Mouse (Mus musculus) hindbrain, embryonic 14.5 days (tissue): ENCODE data around the gene Glmn. TPM values are rescaled to one million over a fixed set of nuclear protein-coding genes. Genes with fewer than 3 reads are reported as not detected.

Experiments used
- ATAC-seq: fragments of 200-750 bp; cut with Nextera tagmentation; 2 replicates; pipeline ENCODE4 v1.8.0; 2017; ENCODE audit warnings: moderate number of reproducible peaks, mild to moderate bottlenecking, moderate TSS enrichment, moderate library complexity; ENCODE audit not compliant: low FRiP score
- DNase-seq: peaks from one replicate; pipeline ENCODE4 v3.0.0-alpha.2; 2015; ENCODE audit warnings: low spot score
- H3K27ac ChIP-seq: fragments of 300-500 bp; sonication (generic); 2 replicates; pipeline ENCODE4 v1.5.1; 2014; ENCODE audit warnings: mild to moderate bottlenecking, moderate library complexity
- H3K27me3 ChIP-seq: fragments of 300-500 bp; sonication (generic); 2 replicates; pipeline ENCODE4 v1.6.1; 2014; ENCODE audit warnings: mild to moderate bottlenecking, low read length, mixed read lengths; ENCODE audit not compliant: control insufficient read depth, insufficient read depth
- H3K36me3 ChIP-seq: fragments of 300-500 bp; sonication (generic); replicated peaks from 2 replicates; pipeline ENCODE4 v1.6.1; 2014; ENCODE audit not compliant: control insufficient read depth, insufficient read depth
- H3K4me1 ChIP-seq: fragments of 300-500 bp; sonication (generic); replicated peaks from 2 replicates; pipeline ENCODE4 v1.6.1; 2014; ENCODE audit warnings: antibody characterized with exemption, low read length, mixed read lengths; ENCODE audit not compliant: control insufficient read depth, insufficient read depth
- H3K4me2 ChIP-seq: fragments of 300-500 bp; sonication (generic); replicated peaks from 2 replicates; pipeline ENCODE4 v1.6.1; 2014; ENCODE audit warnings: mild to moderate bottlenecking, moderate library complexity
- H3K4me3 ChIP-seq: fragments of 300-500 bp; sonication (generic); replicated peaks from 2 replicates; pipeline ENCODE4 v1.5.1; 2014; ENCODE audit warnings: mild to moderate bottlenecking, low read length
- H3K9ac ChIP-seq: fragments of 300-500 bp; sonication (generic); 2 replicates; pipeline ENCODE4 v1.6.1; 2014
- H3K9me3 ChIP-seq: fragments of 300-500 bp; sonication (generic); 2 replicates; pipeline ENCODE4 v1.6.1; 2016; ENCODE audit warnings: low read length; ENCODE audit not compliant: control insufficient read depth
- WGBS: fragments of 180-500 bp; shearing (Covaris S2); extraction: QIAGEN DNeasy Blood & Tissue Kit; methylation state at CpG from one replicate; pipeline ENCODE4 v1.1.7; 2014; 5-methylcytosine and 5-hydroxymethylcytosine counted together
- polyA plus RNA-seq: library from polyadenylated mRNA; unstranded; fragments of >200 nt; fragmentation: Nextera tagmentation; extraction: Ambion mirVana; gene quantifications from 2 replicates; pipeline ENCODE4 v1.2.1, GENCODE M21; 2014

Glmn gene
- polyA plus RNA-seq, 1 experiment from 2014 or later: 36.1 TPM

DNA sequence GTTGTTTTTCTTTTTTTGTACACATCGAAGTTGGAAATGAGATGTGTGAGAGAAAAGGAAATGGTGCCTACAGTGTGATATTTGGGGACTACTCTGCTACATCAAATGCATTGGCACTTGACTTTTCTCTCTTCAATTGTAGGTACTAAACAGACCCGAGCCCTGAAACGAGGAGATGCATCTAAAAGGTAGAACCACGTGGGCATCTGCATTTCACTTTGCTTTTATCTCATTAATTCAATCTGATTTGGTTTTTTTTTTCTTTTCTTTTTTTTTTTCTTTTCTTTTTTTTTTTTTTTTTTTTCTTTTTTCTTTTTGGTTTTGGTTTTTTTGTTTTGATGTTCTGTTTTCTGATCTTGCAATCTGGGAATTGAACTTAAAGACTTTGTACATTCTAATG is 692 bp upstream of the Glmn start:
- Histone ChIP-seq H3K9ac (peak overlapping the region; percentile 84), H3K4me1 (peaks cover 13% of the 10 kb centered on the region), H3K36me3 (peaks cover 24% of the 10 kb centered on the region), H3K27me3 (no peaks in the 10 kb centered on the region), H3K27ac (peak overlapping the region; percentile 81), H3K4me3 (peak overlapping the region; percentile 83), H3K4me2 (peak overlapping the region; percentile 81), H3K9me3 (no peaks in the 10 kb centered on the region)
- ATAC-seq: no peak
- 22% methylated on average over 4 of the region's 4 CpGs for WGBS
- no peak for DNase-seq

DNA sequence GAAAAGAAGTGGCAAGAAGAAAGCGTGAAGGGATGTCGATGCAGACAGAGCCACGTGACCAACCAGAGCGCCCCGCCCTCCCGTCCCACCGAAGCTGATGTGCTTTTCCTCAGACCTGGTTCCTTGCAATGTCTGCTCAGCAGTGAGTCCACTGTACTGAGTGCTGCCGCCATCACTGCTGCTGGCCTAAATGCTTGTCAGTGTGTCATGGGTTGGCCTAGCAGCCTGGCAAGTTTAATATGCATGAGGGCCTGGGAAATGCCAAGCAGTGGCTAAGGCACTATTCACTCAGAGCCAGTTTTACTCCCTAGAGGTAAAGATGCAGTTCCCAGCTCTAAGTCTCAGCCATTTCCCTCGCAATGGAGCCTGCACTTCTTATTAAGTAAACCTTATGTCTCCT is 28.5 kb downstream of the Glmn start:
- no peak overlapping the region for H3K27ac ChIP-seq
- WGBS: 95% methylated on average over 9 of the region's 9 CpGs
- H3K9ac ChIP-seq: no peak overlapping the region
- peaks cover 67% of the 10 kb centered on the region for H3K36me3 ChIP-seq
- DNase-seq: no peak
- H3K27me3 ChIP-seq: no peaks in the 10 kb centered on the region
- no peak overlapping the region for H3K4me3 ChIP-seq
- H3K9me3 ChIP-seq: no peaks in the 10 kb centered on the region
- H3K4me2 ChIP-seq: no peak overlapping the region
- no peaks in the 10 kb centered on the region for H3K4me1 ChIP-seq
- ATAC-seq: peak; percentile 48; the same call in 1 of the 2 replicates

DNA sequence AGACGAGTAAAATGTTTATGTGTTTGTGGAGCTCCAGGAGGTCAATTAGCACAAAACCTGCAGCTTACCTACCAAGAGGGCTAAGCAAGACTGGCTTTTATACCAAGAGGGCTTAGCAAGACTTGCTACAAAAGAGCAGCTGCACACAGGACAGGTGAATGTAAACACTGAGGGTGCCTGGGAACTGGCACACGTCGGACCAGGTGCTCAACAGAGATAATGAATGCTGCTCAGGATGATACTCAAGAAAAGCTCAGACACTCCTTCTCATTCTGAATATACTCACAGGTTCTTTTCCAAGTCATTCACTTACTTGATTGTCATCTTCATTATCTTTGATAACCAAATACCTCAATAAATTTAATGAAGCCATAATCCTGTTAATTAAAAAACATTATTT is 40.7 kb downstream of the Glmn start:
- DNase-seq (no peak), ATAC-seq (no peak)
- 95% methylated on average over 3 of the region's 3 CpGs for WGBS
- no peak overlapping the region for H3K4me2 ChIP-seq
- no peaks in the 10 kb centered on the region for H3K9me3 ChIP-seq
- H3K27me3 ChIP-seq: no peaks in the 10 kb centered on the region
- H3K4me3 ChIP-seq: no peak overlapping the region
- peaks cover 75% of the 10 kb centered on the region for H3K36me3 ChIP-seq
- H3K4me1 ChIP-seq: no peaks in the 10 kb centered on the region
- H3K9ac ChIP-seq: no peak overlapping the region
- no peak overlapping the region for H3K27ac ChIP-seq

DNA sequence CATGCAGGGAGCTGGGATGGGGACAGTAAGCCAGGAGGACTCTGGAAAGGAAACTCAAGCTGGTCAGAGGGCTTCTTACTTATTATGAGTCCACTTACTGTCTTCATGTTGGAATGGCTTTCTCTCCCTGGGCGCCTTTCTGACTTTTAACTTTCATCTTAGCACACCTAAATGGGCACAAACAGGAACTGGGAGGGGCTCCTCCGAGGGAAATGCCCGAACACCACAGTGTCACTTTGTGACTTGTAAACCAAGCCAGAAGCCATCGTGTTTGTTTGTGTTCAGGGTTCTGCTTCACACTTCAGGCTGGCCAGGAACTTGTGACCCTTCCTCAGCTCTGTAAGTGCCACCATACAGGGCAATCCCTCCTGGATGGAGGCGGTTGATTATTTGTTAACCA is 43.4 kb downstream of the Glmn start:
- WGBS: 89% methylated on average over 5 of the region's 5 CpGs
- DNase-seq (no peak), ATAC-seq (no peak)
- no peaks in the 10 kb centered on the region for H3K4me1 ChIP-seq
- H3K4me2 ChIP-seq: no peak overlapping the region
- no peak overlapping the region for H3K9ac ChIP-seq
- no peaks in the 10 kb centered on the region for H3K9me3 ChIP-seq
- no peak overlapping the region for H3K27ac ChIP-seq
- H3K36me3 ChIP-seq: peaks cover 66% of the 10 kb centered on the region
- no peaks in the 10 kb centered on the region for H3K27me3 ChIP-seq
- H3K4me3 ChIP-seq: no peak overlapping the region

DNA sequence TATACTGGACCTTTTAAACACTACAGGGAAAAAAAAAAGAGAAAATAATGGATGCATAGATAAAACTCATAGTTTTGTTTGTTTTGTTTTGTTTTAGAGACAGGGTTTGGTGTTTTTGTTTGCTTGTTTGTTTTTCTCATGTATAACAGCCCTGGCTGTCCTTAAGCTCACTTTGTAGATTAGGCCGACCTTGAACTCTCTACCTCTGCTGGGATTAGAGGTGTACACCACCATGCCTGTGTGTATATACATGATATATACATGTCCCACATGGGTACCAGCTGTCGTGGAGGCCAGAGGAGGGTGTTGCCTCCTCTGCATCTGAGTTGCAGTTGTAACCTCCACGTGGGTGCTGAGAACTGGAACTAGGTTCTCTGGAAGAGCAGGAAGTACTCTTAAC is 49.2 kb downstream of the Glmn start:
- 87% methylated on average over 3 of the region's 3 CpGs for WGBS
- no peak for ATAC-seq
- no peak overlapping the region for H3K9ac ChIP-seq

DNA sequence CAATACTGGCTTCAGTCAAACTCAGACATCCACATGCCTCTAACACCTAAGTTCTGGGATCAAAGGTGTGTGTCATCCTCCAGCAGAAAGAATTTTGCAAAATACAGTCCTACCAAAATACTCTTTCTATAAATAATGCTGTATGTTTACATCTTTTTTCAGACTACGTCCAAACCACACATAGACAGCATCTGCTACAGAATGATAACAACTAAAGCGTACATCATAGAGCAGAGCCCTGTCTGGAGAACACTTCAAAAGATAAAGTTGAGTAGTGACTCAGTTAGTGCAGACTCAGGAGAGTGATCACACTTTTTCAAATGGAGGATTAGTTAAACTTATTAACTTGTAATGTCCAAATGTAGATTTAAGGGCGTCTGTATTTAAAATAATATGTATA is 49.7 kb downstream of the Glmn start:
- no peaks in the 10 kb centered on the region for H3K27me3 ChIP-seq
- WGBS: 90% methylated on average over 3 of the region's 3 CpGs

More for the DNA sequence above, 49.2 kb downstream of the Glmn start:
- Histone ChIP-seq H3K4me2 (no peak overlapping the region), H3K9me3 (no peaks in the 10 kb centered on the region), H3K27ac (no peak overlapping the region), H3K4me3 (no peak overlapping the region), H3K36me3 (peaks cover 34% of the 10 kb centered on the region), H3K27me3 (no peaks in the 10 kb centered on the region), H3K4me1 (no peaks in the 10 kb centered on the region)
- DNase-seq: no peak

DNA sequence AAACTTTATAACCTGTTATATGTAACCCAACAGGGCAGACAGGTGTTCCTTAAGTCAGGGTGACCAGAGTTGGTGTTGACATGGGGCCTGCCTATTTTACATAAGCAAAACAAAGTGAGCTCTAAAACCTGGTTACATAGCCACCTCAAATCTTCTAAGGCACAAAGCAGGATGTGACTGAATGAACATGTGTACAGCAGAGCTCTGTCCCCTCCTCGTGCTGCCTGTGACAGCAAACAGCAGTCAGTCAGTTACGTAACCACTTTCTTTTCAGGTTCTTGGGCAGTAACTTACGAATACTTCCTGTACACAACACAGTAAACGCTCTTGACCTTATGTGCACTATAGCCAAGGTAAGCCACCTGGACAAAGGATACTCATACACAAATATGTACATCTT is 51.8 kb downstream of the Glmn start:
- 90% methylated on average over 4 of the region's 4 CpGs for WGBS
- no peak overlapping the region for H3K4me2 ChIP-seq
- no peaks in the 10 kb centered on the region for H3K27me3 ChIP-seq
- ATAC-seq: no peak
- no peak overlapping the region for H3K9ac ChIP-seq
- no peak overlapping the region for H3K4me3 ChIP-seq
- H3K4me1 ChIP-seq: peaks cover 4% of the 10 kb centered on the region; the same call in 1 of the 2 replicates
- no peaks in the 10 kb centered on the region for H3K9me3 ChIP-seq
- no peak overlapping the region for H3K27ac ChIP-seq
- DNase-seq: no peak
- H3K36me3 ChIP-seq: peaks cover 14% of the 10 kb centered on the region

More for the DNA sequence above, 49.7 kb downstream of the Glmn start:
- ATAC-seq: no peak
- no peak overlapping the region for H3K4me2 ChIP-seq
- H3K27ac ChIP-seq: no peak overlapping the region
- H3K9me3 ChIP-seq: no peaks in the 10 kb centered on the region
- H3K4me1 ChIP-seq: no peaks in the 10 kb centered on the region
- H3K9ac ChIP-seq: no peak overlapping the region
- H3K4me3 ChIP-seq: no peak overlapping the region
- no peak for DNase-seq
- peaks cover 31% of the 10 kb centered on the region for H3K36me3 ChIP-seq

DNA sequence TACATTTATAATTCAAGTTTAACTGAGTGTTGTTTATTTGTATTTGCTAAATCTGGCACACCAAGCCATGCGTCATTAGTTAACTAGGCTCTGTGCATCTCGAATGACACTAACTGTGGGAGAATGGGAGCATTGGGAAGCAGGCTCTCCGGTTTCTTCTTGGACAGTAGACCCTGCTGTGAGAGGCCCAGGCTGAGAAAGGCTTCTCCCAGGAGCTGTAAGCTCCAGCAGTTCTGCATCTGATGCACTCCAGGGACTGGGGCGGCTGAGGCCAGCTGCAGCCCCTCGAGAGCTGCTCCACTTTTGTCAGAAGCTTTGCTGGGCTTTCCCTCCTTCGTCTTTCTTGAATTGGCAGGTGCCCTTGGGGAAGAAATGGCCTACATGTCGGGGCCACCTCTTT is 56.0 kb downstream of the Glmn start:
- Histone ChIP-seq H3K36me3 (no peaks in the 10 kb centered on the region), H3K27ac (0 out of 2 replicates have a peak overlapping the region, but pooled peaks have one; percentile 2), H3K9ac (no peak overlapping the region), H3K4me2 (no peak overlapping the region), H3K4me1 (peaks cover 4% of the 10 kb centered on the region; the same call in 1 of the 2 replicates), H3K27me3 (no peaks in the 10 kb centered on the region), H3K9me3 (no peaks in the 10 kb centered on the region), H3K4me3 (no peak overlapping the region)
- DNase-seq (no peak), ATAC-seq (no peak)
- WGBS: 21% methylated on average over 7 of the region's 7 CpGs

DNA sequence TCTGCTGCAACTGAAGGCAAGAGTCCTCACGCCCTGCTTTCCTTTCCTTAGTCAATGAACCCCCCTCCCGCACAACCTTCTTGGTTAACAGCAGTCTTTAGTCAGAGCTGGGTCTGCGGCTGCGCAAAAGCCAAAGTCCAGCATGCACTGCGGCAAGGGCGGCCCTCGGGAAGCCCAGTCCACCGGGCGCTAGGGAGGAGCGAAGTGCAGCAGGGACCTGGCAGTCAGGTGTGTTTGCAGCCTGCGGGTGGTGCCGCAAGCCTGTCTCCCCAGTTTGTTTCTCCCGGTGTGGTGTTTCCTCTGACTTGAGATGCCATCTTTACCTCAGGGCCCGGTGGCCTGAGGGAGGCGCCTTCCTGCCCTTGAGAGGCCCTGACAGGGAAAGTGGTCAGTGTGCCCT is 63.1 kb downstream of the Glmn start, which contains the start of gene 1700028K03Rik:
Gene 1700028K03Rik (plus strand): TSS at position 129 of the 400 bp plus-strand sequence.
- no peaks in the 10 kb centered on the region for H3K4me1 ChIP-seq
- no peaks in the 10 kb centered on the region for H3K36me3 ChIP-seq
- 73% methylated on average over 15 of the region's 15 CpGs for WGBS
- H3K9me3 ChIP-seq: no peaks in the 10 kb centered on the region
- no peak within 1 kb of the TSS for H3K27ac ChIP-seq
- no peaks in the 10 kb centered on the region for H3K27me3 ChIP-seq
- ATAC-seq (no peak), DNase-seq (no peak)
- no peak within 1 kb of the TSS for H3K4me2 ChIP-seq
- H3K9ac ChIP-seq: no peak within 1 kb of the TSS
- H3K4me3 ChIP-seq: no peak within 1 kb of the TSS

DNA sequence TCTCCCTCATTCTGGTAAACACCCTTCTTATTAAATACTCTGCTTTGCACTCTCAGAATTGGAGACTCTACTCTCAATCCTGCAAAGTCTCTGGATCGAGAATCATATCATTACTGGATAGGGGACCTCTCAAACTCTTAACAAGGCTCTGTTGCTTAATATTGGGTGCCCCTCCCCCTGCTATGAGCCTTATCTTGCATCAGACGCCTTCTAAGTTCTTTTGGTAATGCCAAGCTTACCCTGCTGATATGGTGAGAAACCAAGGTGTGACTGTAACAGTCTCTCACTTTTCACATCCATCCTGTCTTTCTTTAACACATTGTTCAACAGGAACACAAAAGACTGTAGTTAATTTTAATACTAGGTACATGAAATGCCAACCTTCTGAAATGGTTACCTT is 64.1 kb downstream of the Glmn start:
- no peaks in the 10 kb centered on the region for H3K4me1 ChIP-seq
- ATAC-seq: no peak
- no peak overlapping the region for H3K4me3 ChIP-seq
- H3K4me2 ChIP-seq: no peak overlapping the region
- DNase-seq: no peak
- H3K27ac ChIP-seq: no peak overlapping the region
- H3K27me3 ChIP-seq: no peaks in the 10 kb centered on the region
- no peaks in the 10 kb centered on the region for H3K36me3 ChIP-seq
- no peaks in the 10 kb centered on the region for H3K9me3 ChIP-seq
- 73% methylated on average over 2 of the region's 2 CpGs for WGBS
- no peak overlapping the region for H3K9ac ChIP-seq
